Mouse (Mus musculus): Measurements from ENCODE around the gene Zfp598.
A peak's percentile ranks its signal among the peaks of the same experiment; 100 is the strongest.

Gene Zfp598

DNA sequence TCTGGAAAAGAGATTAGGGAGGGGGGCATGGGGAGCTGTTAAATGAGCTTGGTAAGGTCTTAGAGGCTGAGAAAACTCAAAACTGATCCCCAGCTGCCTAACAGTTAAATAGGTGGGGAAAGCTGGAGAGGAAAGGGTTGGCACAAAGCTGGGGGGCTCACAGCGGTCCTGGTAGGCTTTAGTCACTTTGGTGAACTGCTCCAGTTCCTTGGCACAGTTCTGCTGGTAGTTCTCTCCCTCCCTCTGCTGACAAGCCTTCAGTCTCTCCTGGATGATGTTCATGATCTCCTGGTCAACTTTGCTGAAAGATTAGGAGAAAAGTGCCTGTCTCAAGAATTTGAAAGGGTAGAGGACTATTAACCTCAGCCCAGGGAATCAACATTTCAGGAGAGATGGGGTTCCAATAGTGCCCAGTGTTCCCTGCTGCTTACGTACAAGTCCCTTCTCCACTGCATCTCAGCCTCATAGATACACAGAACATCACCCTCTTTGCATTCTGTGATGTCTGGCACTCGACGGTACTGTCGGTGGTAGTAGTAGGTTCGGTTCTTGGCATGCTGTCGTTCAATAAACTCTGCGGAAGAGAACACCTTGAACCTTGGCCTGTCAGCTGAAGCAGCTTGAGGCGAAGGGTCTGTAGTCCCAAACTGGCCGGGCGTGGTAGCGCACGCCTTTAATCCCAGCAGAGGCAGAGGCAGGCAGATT lies 52.9 kb downstream of the Zfp598 start:
- DNase-seq (ENCODE audit: low spot score): peak; percentile 37

DNA sequence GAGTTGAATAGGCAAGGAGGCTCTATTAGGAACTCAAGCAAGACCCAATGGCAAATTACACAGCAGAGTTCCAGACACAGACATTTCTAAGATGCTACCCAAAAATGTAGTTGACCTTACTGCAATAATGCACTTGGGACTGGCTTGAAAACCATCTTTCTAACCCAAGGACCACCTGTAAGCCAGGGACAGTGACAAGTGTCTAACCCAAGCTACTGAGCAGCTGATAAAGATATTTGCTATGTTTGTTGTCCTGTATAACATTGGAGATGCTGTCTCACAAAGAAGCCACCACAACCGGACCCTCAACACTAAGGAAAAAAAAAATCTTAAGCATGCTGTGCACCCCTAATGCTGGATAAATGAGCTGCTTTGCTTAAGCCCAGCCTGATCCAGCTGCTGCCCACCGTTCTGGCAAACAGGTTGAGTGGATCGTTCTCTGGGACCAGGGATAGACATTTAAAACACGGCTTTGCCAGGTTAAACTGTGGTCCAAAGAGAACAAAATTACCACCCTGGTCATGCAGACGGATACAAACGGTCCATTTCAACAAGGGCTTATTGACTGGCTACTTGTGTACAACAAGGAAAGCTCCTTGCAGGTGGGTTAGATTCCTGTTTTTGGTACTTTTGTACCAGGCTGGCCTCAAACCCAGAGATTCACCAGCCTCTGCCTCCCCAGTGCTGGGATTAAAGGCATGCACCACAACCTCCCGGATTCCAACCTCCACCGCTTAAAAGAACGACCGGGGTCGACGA lies 53.8 kb downstream of the Zfp598 start:
- no peak for DNase-seq (ENCODE audit: low spot score)

DNA sequence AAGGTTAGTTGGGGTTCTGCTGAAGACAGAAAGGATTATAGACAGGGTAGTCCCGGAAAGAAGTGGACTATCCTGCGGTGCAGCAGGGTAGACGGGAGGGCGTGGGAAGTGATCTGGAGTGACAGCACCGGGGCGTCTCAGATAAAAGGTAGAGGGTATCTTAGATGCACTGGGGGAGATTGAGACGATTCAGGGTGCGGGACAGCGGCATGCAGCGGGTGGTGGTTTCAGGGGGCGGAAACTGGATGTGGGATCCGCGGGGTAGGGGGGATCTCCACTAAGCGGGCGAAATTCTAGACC lies 54.3 kb downstream of the Zfp598 start:
- peak; percentile 36 for DNase-seq (ENCODE audit: low spot score)

DNA sequence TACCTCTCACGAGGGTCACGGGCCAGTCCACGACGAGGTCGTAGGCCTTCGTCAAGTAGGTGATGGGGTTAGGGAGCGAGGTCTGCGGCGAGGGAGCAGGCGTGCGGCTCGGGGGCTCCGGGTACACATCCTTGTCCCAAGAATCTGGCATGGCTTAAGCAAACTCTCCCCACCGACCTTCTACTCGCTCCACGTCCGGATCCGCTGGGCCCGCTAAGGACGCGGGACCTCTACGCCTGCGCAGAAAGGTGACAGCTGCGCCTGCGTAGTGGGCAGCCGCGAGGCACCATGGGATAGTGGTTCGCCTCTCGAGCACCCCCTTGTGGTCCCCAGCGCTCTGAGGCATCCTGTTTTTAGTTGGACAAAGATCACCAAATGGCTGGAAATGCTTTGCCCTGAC lies 54.7 kb downstream of the Zfp598 start, which contains the start of gene Ndufb10:
Ndufb10 (minus strand) TSS at position 295 of the 400 bp plus-strand sequence.
- DNase-seq (ENCODE audit: low spot score): peak; percentile 97

DNA sequence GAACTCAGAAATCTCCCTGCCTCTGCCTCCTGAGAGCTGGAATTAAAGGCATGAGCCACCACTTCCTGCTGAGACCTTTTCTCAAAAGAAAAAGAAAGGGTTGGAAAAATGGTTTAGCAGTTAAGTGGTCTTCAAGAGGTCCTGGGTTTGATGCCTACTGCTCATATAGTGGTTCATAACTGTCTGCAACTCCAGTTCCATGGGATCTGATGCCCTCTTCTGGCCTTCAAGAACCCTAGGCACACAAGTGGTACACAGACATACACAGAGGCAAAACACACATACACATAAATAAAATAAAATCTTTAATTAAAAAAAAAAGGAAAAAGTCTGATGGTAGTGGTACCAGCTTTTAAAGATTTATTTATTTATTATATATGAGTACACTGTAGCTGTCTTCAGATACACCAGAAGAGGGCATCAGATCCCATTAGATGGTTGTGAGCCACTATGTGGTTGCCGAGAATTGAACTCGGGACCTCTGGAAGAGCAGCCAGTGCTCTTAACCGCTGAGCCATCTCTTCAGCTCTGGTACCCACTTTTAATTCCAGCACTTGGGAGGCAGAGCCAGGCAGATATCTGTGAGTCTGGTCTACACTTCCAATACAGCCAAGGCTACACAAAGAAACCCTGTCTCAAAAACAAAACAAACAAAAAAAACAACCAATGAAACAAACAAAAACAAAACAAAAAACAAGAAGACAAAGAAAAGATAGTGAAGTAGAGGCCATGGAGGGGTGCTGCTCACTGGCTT lies 56.3 kb downstream of the Zfp598 start:
- no peak for DNase-seq (ENCODE audit: low spot score)

DNA sequence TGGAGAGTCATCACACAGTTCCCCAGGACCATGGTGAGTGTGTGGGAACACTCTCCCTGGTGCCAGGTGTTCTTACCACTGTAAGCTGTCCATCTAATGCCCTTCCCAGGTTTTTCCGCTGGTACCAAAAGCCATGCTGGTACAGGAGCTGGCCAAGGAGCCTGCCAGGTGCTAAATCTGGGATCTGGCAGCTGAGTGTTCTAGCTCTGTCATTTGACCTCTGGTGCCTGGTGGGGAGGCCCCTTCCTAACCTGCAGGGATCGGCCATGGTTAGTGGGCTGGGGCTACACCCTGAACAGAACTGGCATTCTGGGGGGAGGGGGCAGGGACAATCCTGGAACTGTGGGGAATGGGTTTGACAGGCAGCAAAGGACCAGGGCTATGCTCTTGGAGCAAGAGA lies 58.1 kb downstream of the Zfp598 start, which contains the start of gene Rpl3l:
Rpl3l (plus strand) TSS at position 203 of the 400 bp plus-strand sequence.
- no peak for DNase-seq (ENCODE audit: low spot score)

DNA sequence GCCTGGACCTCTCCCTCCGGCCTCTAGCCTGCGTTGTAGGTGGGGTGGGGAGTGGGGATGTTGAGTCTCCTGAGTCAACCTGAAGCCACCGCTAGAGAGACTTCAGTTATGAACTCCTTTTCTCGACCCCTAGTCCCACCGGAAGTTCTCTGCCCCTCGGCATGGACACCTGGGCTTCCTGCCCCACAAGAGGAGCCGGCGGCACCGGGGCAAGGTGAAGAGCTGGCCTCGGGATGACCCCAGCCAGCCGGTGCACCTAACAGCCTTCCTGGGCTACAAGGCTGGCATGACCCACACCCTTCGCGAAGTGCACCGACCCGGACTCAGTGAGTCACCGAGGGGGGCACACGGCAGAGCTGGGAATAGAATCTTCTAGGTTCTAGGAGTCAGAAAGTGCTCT lies 58.7 kb downstream of the Zfp598 start:
- DNase-seq (ENCODE audit: low spot score): no peak

DNA sequence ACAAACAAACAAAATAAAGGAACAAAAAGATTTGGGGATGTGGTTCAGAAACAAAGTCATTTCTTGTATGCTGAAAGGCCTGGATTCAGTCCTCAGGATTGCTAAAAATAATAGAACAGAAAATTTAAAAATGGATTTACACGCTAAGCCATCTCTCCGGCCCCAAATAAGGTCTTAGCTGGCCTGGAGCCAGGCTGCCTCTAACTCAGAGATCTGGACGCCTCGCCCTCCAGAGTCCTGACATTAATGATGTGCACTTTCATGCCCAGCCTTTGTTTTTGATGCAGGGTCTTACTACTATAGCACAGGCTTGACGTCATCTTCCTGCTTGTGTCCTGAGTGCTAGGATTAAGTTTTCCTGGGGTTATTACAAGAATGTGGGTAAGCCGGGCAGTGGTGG lies 59.6 kb downstream of the Zfp598 start:
- peak; percentile 62 for DNase-seq (ENCODE audit: low spot score)

DNA sequence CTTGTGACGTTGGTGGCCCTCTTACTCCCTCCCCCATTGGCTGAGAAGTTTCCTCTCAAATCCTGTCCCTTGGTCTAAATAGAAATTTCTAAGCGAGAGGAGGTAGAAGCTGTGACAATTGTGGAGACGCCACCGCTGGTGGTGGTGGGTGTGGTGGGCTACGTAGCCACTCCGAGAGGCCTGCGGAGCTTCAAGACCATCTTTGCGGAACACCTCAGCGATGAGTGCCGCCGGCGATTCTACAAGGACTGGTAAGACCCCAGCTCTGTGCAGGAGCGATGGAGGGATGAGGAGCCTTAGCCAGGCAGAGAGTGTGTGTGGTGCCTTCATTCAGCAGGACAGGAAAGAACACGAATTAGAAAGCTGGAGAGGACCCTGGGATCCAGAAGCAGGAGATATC lies 61.3 kb downstream of the Zfp598 start:
- no peak for DNase-seq (ENCODE audit: low spot score)

All from MN1 (cell line).